Mouse (Mus musculus): ENCODE results near the gene Fxyd2. TPM values are rescaled to one million over a fixed set of nuclear protein-coding genes. Genes with fewer than 3 reads are reported as not detected.

Gene Fxyd2
- polyA plus RNA-seq, 1 experiment from 2014 or later = 1.6 TPM

GRCm38 (mm10) chr9:45439025-45439424 lies 39.6 kb downstream of the Fxyd2 start:
- H3K4me2 ChIP-seq = no peak overlapping the region
- no peaks in the 10 kb centered on the region for H3K36me3 ChIP-seq (ENCODE audit: control insufficient read depth, insufficient read depth, low read length)
- no peaks in the 10 kb centered on the region for H3K9me3 ChIP-seq (replicated peaks; ENCODE audit: control insufficient read depth, low read length)
- H3K4me3 ChIP-seq (ENCODE audit: low read depth, low read length) = no peak overlapping the region
- peaks cover 30% of the 10 kb centered on the region for H3K27me3 ChIP-seq (ENCODE audit: control insufficient read depth, insufficient read depth, low read length)
- H3K4me1 ChIP-seq (ENCODE audit: control insufficient read depth, insufficient read depth, low read length) = no peaks in the 10 kb centered on the region
- no peak overlapping the region for H3K27ac ChIP-seq (ENCODE audit: low read depth, low read length)
- ATAC-seq (replicated peaks; ENCODE audit: insufficient number of reproducible peaks, low FRiP score, low TSS enrichment) = no peak
- WGBS (ENCODE audit: insufficient replicate concordance) = 64% methylated on average over 4 of the region's 4 CpGs
- H3K9ac ChIP-seq (ENCODE audit: low read depth, low read length) = no peak overlapping the region

GRCm38 (mm10) chr9:45440083-45440784 lies 40.8 kb downstream of the Fxyd2 start:
- no peak overlapping the region for H3K9ac ChIP-seq (ENCODE audit: low read depth, low read length)
- no peaks in the 10 kb centered on the region for H3K9me3 ChIP-seq (replicated peaks; ENCODE audit: control insufficient read depth, low read length)
- peaks cover 25% of the 10 kb centered on the region for H3K27me3 ChIP-seq (ENCODE audit: control insufficient read depth, insufficient read depth, low read length)
- no peak overlapping the region for H3K4me2 ChIP-seq
- no peak for ATAC-seq (replicated peaks; ENCODE audit: insufficient number of reproducible peaks, low FRiP score, low TSS enrichment)
- no peaks in the 10 kb centered on the region for H3K36me3 ChIP-seq (ENCODE audit: control insufficient read depth, insufficient read depth, low read length)
- no peaks in the 10 kb centered on the region for H3K4me1 ChIP-seq (ENCODE audit: control insufficient read depth, insufficient read depth, low read length)
- WGBS (ENCODE audit: insufficient replicate concordance) = 71% methylated on average over 16 of the region's 16 CpGs
- H3K27ac ChIP-seq (ENCODE audit: low read depth, low read length) = no peak overlapping the region
- H3K4me3 ChIP-seq (ENCODE audit: low read depth, low read length) = no peak overlapping the region

- no peak overlapping the region for H3K4me3 ChIP-seq (ENCODE audit: low read depth, low read length)
- no peaks in the 10 kb centered on the region for H3K4me1 ChIP-seq (ENCODE audit: control insufficient read depth, insufficient read depth, low read length)
- peaks cover 33% of the 10 kb centered on the region for H3K27me3 ChIP-seq (ENCODE audit: control insufficient read depth, insufficient read depth, low read length)
- no peak overlapping the region for H3K9ac ChIP-seq (ENCODE audit: low read depth, low read length)
- no peaks in the 10 kb centered on the region for H3K36me3 ChIP-seq (ENCODE audit: control insufficient read depth, insufficient read depth, low read length)
- H3K27ac ChIP-seq (ENCODE audit: low read depth, low read length) = no peak overlapping the region
- WGBS (ENCODE audit: insufficient replicate concordance) = 73% methylated on average over 5 of the region's 5 CpGs
- no peak overlapping the region for H3K4me2 ChIP-seq
- H3K9me3 ChIP-seq (replicated peaks; ENCODE audit: control insufficient read depth, low read length) = no peaks in the 10 kb centered on the region
- ATAC-seq (replicated peaks; ENCODE audit: insufficient number of reproducible peaks, low FRiP score, low TSS enrichment) = no peak
Observed at GRCm38 (mm10) chr9:45444251-45444798, 44.9 kb downstream of the Fxyd2 start.

GRCm38 (mm10) chr9:45449658-45450057 lies 50.2 kb downstream of the Fxyd2 start:
- Histone ChIP-seq H3K27ac (ENCODE audit: low read depth, low read length) (no peak overlapping the region), H3K27me3 (ENCODE audit: control insufficient read depth, insufficient read depth, low read length) (peaks cover 23% of the 10 kb centered on the region), H3K4me1 (ENCODE audit: control insufficient read depth, insufficient read depth, low read length) (no peaks in the 10 kb centered on the region), H3K9ac (ENCODE audit: low read depth, low read length) (no peak overlapping the region), H3K4me3 (ENCODE audit: low read depth, low read length) (no peak overlapping the region), H3K4me2 (no peak overlapping the region), H3K36me3 (ENCODE audit: control insufficient read depth, insufficient read depth, low read length) (no peaks in the 10 kb centered on the region), H3K9me3 (replicated peaks; ENCODE audit: control insufficient read depth, low read length) (no peaks in the 10 kb centered on the region)
- no peak for ATAC-seq (replicated peaks; ENCODE audit: insufficient number of reproducible peaks, low FRiP score, low TSS enrichment)
- 75% methylated on average over 4 of the region's 4 CpGs for WGBS (ENCODE audit: insufficient replicate concordance)

- 73% methylated on average over 4 of the region's 4 CpGs for WGBS (ENCODE audit: insufficient replicate concordance)
Observed at GRCm38 (mm10) chr9:45451346-45451745, 51.9 kb downstream of the Fxyd2 start.

GRCm38 (mm10) chr9:45454032-45454431 lies 54.6 kb downstream of the Fxyd2 start:
- Histone ChIP-seq H3K4me2 (no peak overlapping the region), H3K27me3 (ENCODE audit: control insufficient read depth, insufficient read depth, low read length) (peaks cover 6% of the 10 kb centered on the region)
- WGBS (ENCODE audit: insufficient replicate concordance) = 81% methylated on average over 10 of the region's 10 CpGs

More at GRCm38 (mm10) chr9:45451346-45451745, 51.9 kb downstream of the Fxyd2 start:
- Histone ChIP-seq H3K4me2 (no peak overlapping the region), H3K9me3 (replicated peaks; ENCODE audit: control insufficient read depth, low read length) (no peaks in the 10 kb centered on the region), H3K4me1 (ENCODE audit: control insufficient read depth, insufficient read depth, low read length) (no peaks in the 10 kb centered on the region), H3K27me3 (ENCODE audit: control insufficient read depth, insufficient read depth, low read length) (peaks cover 23% of the 10 kb centered on the region), H3K27ac (ENCODE audit: low read depth, low read length) (no peak overlapping the region), H3K36me3 (ENCODE audit: control insufficient read depth, insufficient read depth, low read length) (no peaks in the 10 kb centered on the region), H3K9ac (ENCODE audit: low read depth, low read length) (no peak overlapping the region), H3K4me3 (ENCODE audit: low read depth, low read length) (no peak overlapping the region)
- no peak for ATAC-seq (replicated peaks; ENCODE audit: insufficient number of reproducible peaks, low FRiP score, low TSS enrichment)

GRCm38 (mm10) chr9:45454889-45455610 lies 55.6 kb downstream of the Fxyd2 start:
- Histone ChIP-seq H3K4me2 (no peak overlapping the region), H3K4me1 (ENCODE audit: control insufficient read depth, insufficient read depth, low read length) (no peaks in the 10 kb centered on the region), H3K9me3 (replicated peaks; ENCODE audit: control insufficient read depth, low read length) (no peaks in the 10 kb centered on the region), H3K27me3 (ENCODE audit: control insufficient read depth, insufficient read depth, low read length) (peaks cover 6% of the 10 kb centered on the region), H3K9ac (ENCODE audit: low read depth, low read length) (no peak overlapping the region), H3K27ac (ENCODE audit: low read depth, low read length) (no peak overlapping the region), H3K36me3 (ENCODE audit: control insufficient read depth, insufficient read depth, low read length) (no peaks in the 10 kb centered on the region), H3K4me3 (ENCODE audit: low read depth, low read length) (no peak overlapping the region)
- 58% methylated on average over 8 of the region's 8 CpGs for WGBS (ENCODE audit: insufficient replicate concordance)
- no peak for ATAC-seq (replicated peaks; ENCODE audit: insufficient number of reproducible peaks, low FRiP score, low TSS enrichment)

More at GRCm38 (mm10) chr9:45454032-45454431, 54.6 kb downstream of the Fxyd2 start:
- Histone ChIP-seq H3K27ac (ENCODE audit: low read depth, low read length) (no peak overlapping the region), H3K4me3 (ENCODE audit: low read depth, low read length) (no peak overlapping the region), H3K9me3 (replicated peaks; ENCODE audit: control insufficient read depth, low read length) (no peaks in the 10 kb centered on the region), H3K9ac (ENCODE audit: low read depth, low read length) (no peak overlapping the region), H3K4me1 (ENCODE audit: control insufficient read depth, insufficient read depth, low read length) (no peaks in the 10 kb centered on the region), H3K36me3 (ENCODE audit: control insufficient read depth, insufficient read depth, low read length) (no peaks in the 10 kb centered on the region)
- ATAC-seq (replicated peaks; ENCODE audit: insufficient number of reproducible peaks, low FRiP score, low TSS enrichment) = no peak

GRCm38 (mm10) chr9:45457200-45457599 lies 57.7 kb downstream of the Fxyd2 start:
- H3K9ac ChIP-seq (ENCODE audit: low read depth, low read length) = no peak overlapping the region
- H3K4me3 ChIP-seq (ENCODE audit: low read depth, low read length) = no peak overlapping the region
- 48% methylated on average over 7 of the region's 7 CpGs for whole genome bisulfite sequencing (ENCODE audit: insufficient replicate concordance)
- no peaks in the 10 kb centered on the region for H3K9me3 ChIP-seq (replicated peaks; ENCODE audit: control insufficient read depth, low read length)
- peaks cover 6% of the 10 kb centered on the region for H3K27me3 ChIP-seq (ENCODE audit: control insufficient read depth, insufficient read depth, low read length)
- no peak overlapping the region for H3K27ac ChIP-seq (ENCODE audit: low read depth, low read length)
- H3K4me2 ChIP-seq = no peak overlapping the region
- ATAC-seq (replicated peaks; ENCODE audit: insufficient number of reproducible peaks, low FRiP score, low TSS enrichment) = no peak
- no peaks in the 10 kb centered on the region for H3K4me1 ChIP-seq (ENCODE audit: control insufficient read depth, insufficient read depth, low read length)
- H3K36me3 ChIP-seq (ENCODE audit: control insufficient read depth, insufficient read depth, low read length) = no peaks in the 10 kb centered on the region

Measured in heart, embryonic 11.5 days (tissue).